19 mouse cellular contexts compared by ENCODE assay signal in the genomic region with DNA sequence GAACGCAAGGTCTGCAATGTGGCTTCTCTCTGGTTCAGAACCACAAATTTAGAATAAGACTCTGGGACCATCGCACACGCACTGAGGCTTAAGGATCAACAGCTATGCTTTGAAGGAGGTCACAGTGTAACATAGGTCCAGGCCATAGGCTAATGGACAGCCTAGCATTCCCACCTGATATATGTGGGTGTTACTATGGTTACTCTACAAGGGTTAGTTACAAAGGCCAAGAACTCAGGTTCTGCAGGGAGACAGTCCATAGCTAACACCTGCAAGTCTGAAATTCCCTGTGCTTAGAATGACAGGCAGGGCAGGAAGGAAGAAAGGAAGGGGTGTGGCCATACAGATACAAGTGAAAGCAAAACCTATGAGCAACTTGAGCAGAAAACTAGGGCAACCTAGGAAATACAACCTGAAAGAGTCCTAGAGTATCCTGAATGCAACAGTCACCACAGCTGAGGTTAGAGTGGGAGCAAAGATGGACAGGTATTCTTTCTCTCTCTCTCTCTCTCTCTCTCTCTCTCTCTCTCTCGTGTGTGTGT. TPM values are rescaled to one million over a fixed set of nuclear protein-coding genes. Genes with fewer than 3 reads are reported as not detected.
DNase-seq lines count a peak whose midpoint lies in the region; ATAC-seq lines count a peak whose summit lies in the region.
"Had no signal": no experiment of that assay in that cellular context is flagged by ENCODE, and none has a peak within 500 bp of the region (broad histone marks: within the 10 kb centered on the region; RNA-seq: fewer than 3 reads in every experiment).

No protein-coding gene starts in this region.

- H3K4me1 ChIP-seq in embryonic facial prominence, embryonic 13.5 days, result no peaks in the 10 kb centered on the region
- no peaks in the 10 kb centered on the region for H3K4me1 ChIP-seq in embryonic facial prominence, embryonic 10.5 days
- H3K4me1 ChIP-seq: forebrain, embryonic 10.5 days; heart, embryonic 15.5 days; hindbrain, embryonic 10.5 days; limb, embryonic 13.5 days; midbrain, embryonic 12.5 days; neural tube, embryonic 12.5 days had no signal

- no peak for DNase-seq in embryonic facial prominence, embryonic 10.5 days (ENCODE audit: low spot score)
- peak; percentile 37 for DNase-seq in CD4-positive, CD25-positive, alpha-beta regulatory T cell, adult 2 months (ENCODE audit: low read depth, low spot score)
- DNase-seq in adrenal gland, adult 8-10 months, result no peak
- no peak for DNase-seq in testis, postnatal 14 days (ENCODE audit: low spot score)
- no peak for DNase-seq in cerebellum, adult 11-12 months
- DNase-seq: gastrocnemius, postnatal 10 days; heart, adult 2 months; kidney, adult 11 months; lung, embryonic 14.5 days; lung, postnatal 36 days had no signal

- H3K27me3 ChIP-seq in embryonic facial prominence, embryonic 13.5 days, result no peaks in the 10 kb centered on the region
- no peaks in the 10 kb centered on the region for H3K27me3 ChIP-seq in embryonic facial prominence, embryonic 10.5 days (replicated peaks; ENCODE audit: low read depth, poor library complexity, severe bottlenecking)
- H3K27me3 ChIP-seq: heart, embryonic 15.5 days; limb, embryonic 13.5 days; midbrain, embryonic 12.5 days; neural tube, embryonic 12.5 days had no signal

- ATAC-seq in embryonic facial prominence, embryonic 13.5 days (ENCODE audit: insufficient number of reproducible peaks, insufficient read depth, low FRiP score, low TSS enrichment, low read depth), result 0 out of 2 replicates have a peak, but pooled peaks have one; percentile 10
- peak; percentile 28 for ATAC-seq in granulocyte monocyte progenitor cell, adult 5-6 weeks (replicated peaks; ENCODE audit: poor library complexity, severe bottlenecking)
- peak; percentile 21; the same call in 1 of the 2 replicates for ATAC-seq in megakaryocyte, adult 5-6 weeks (ENCODE audit: poor library complexity, severe bottlenecking)

- H3K9ac ChIP-seq in embryonic facial prominence, embryonic 13.5 days, result no peak overlapping the region
- H3K9ac ChIP-seq: heart, embryonic 15.5 days; limb, embryonic 13.5 days; lung, embryonic 14.5 days; midbrain, embryonic 12.5 days; neural tube, embryonic 12.5 days had no signal

- no peaks in the 10 kb centered on the region for H3K9me3 ChIP-seq in embryonic facial prominence, embryonic 13.5 days
- H3K9me3 ChIP-seq in embryonic facial prominence, embryonic 10.5 days, result no peaks in the 10 kb centered on the region
- H3K9me3 ChIP-seq: forebrain, embryonic 10.5 days; heart, embryonic 15.5 days; hindbrain, embryonic 10.5 days; limb, embryonic 13.5 days; midbrain, embryonic 12.5 days; neural tube, embryonic 12.5 days had no signal

- peaks cover 51% of the 10 kb centered on the region for H3K36me3 ChIP-seq in embryonic facial prominence, embryonic 13.5 days
- H3K36me3 ChIP-seq in embryonic facial prominence, embryonic 10.5 days (replicated peaks), result peaks cover 77% of the 10 kb centered on the region

- no peak overlapping the region for H3K27ac ChIP-seq in embryonic facial prominence, embryonic 13.5 days
- H3K27ac ChIP-seq in embryonic facial prominence, embryonic 10.5 days (replicated peaks), result no peak overlapping the region
- H3K27ac ChIP-seq: forebrain, embryonic 10.5 days; heart, adult 2 months; heart, embryonic 15.5 days; hindbrain, embryonic 10.5 days; limb, embryonic 13.5 days; midbrain, embryonic 12.5 days; neural tube, embryonic 12.5 days had no signal

- no peak overlapping the region for H3K4me3 ChIP-seq in embryonic facial prominence, embryonic 13.5 days
- no peak overlapping the region for H3K4me3 ChIP-seq in embryonic facial prominence, embryonic 10.5 days
- H3K4me3 ChIP-seq: forebrain, embryonic 10.5 days; heart, adult 2 months; heart, embryonic 15.5 days; hindbrain, embryonic 10.5 days; limb, embryonic 13.5 days; midbrain, embryonic 12.5 days; neural tube, embryonic 12.5 days had no signal

- H3K4me2 ChIP-seq in embryonic facial prominence, embryonic 13.5 days, result no peak overlapping the region
- H3K4me2 ChIP-seq: heart, embryonic 15.5 days; limb, embryonic 13.5 days; lung, embryonic 14.5 days; midbrain, embryonic 12.5 days; neural tube, embryonic 12.5 days had no signal

- 96% methylated on average over 4 of the region's 4 CpGs for WGBS in embryonic facial prominence, embryonic 13.5 days
- 95% methylated on average over 4 of the region's 4 CpGs for WGBS in embryonic facial prominence, embryonic 10.5 days

RNA-seq across cellular contexts. Expression of a gene that starts 27.9 kb away (rescaled TPM):
- polyA plus RNA-seq in embryonic facial prominence, embryonic 13.5 days (2015; fragmentation: Nextera tagmentation; extraction: Ambion mirVana), result 62.7 and 69.7 TPM in 2 replicates
- 48.4 and 49.1 TPM in 2 replicates for polyA plus RNA-seq in embryonic facial prominence, embryonic 10.5 days (2016; fragmentation: Nextera tagmentation; extraction: Ambion mirVana)
- total RNA-seq in granulocyte monocyte progenitor cell, adult 5-6 weeks (2014; fragmentation: Nextera tagmentation), result 68.9 and 70.4 TPM in 2 replicates
- total RNA-seq in granulocyte monocyte progenitor cell, adult 5-6 weeks (2017), result 34.0 and 44.5 TPM in 2 replicates
- total RNA-seq in megakaryocyte, adult 5-6 weeks (2015), result 60.2 and 62.8 TPM in 2 replicates
- 49.6 and 49.8 TPM in 2 replicates for total RNA-seq in megakaryocyte, adult 5-6 weeks (2017)
- 10 to 100 TPM; 40.3 to 86.9 (median 59.4) TPM for total RNA-seq in adrenal gland, adult 8-10 months (2022)

RNA-seq across cellular contexts. Expression of a gene that starts 51.5 kb away (rescaled TPM):
- 105 and 106 TPM in 2 replicates for polyA plus RNA-seq in embryonic facial prominence, embryonic 13.5 days (2015; fragmentation: Nextera tagmentation; extraction: Ambion mirVana)
- 78.5 and 79.2 TPM in 2 replicates for polyA plus RNA-seq in embryonic facial prominence, embryonic 10.5 days (2016; fragmentation: Nextera tagmentation; extraction: Ambion mirVana)
- 23.9 and 26.0 TPM in 2 replicates for total RNA-seq in granulocyte monocyte progenitor cell, adult 5-6 weeks (2014; fragmentation: Nextera tagmentation)
- total RNA-seq in granulocyte monocyte progenitor cell, adult 5-6 weeks (2017), result 25.4 and 31.8 TPM in 2 replicates
- total RNA-seq in megakaryocyte, adult 5-6 weeks (2015), result 21.1 and 22.1 TPM in 2 replicates
- total RNA-seq in megakaryocyte, adult 5-6 weeks (2017), result 31.5 and 32.6 TPM in 2 replicates
- 10 to 100 TPM; 35.2 to 54.4 (median 42.0) TPM for total RNA-seq in adrenal gland, adult 8-10 months (2022)

RNA-seq across cellular contexts. Expression of a gene that starts 51.8 kb away (rescaled TPM):
- 56.3 and 62.4 TPM in 2 replicates for polyA plus RNA-seq in embryonic facial prominence, embryonic 13.5 days (2015; fragmentation: Nextera tagmentation; extraction: Ambion mirVana)
- polyA plus RNA-seq in embryonic facial prominence, embryonic 10.5 days (2016; fragmentation: Nextera tagmentation; extraction: Ambion mirVana), result 60.7 and 61.0 TPM in 2 replicates
- 16.4 and 24.7 TPM in 2 replicates for total RNA-seq in granulocyte monocyte progenitor cell, adult 5-6 weeks (2014; fragmentation: Nextera tagmentation)
- total RNA-seq in granulocyte monocyte progenitor cell, adult 5-6 weeks (2017), result 18.7 and 27.1 TPM in 2 replicates
- 24.6 and 31.2 TPM in 2 replicates for total RNA-seq in megakaryocyte, adult 5-6 weeks (2015)
- total RNA-seq in megakaryocyte, adult 5-6 weeks (2017), result 21.1 and 23.5 TPM in 2 replicates
- total RNA-seq in adrenal gland, adult 8-10 months (2022), result 10 to 100 TPM; 38.3 to 58.2 (median 43.5) TPM

RNA-seq across cellular contexts. Expression of a gene that starts 57.3 kb away (rescaled TPM):
- 37.6 and 40.6 TPM in 2 replicates for polyA plus RNA-seq in embryonic facial prominence, embryonic 13.5 days (2015; fragmentation: Nextera tagmentation; extraction: Ambion mirVana)
- polyA plus RNA-seq in embryonic facial prominence, embryonic 10.5 days (2016; fragmentation: Nextera tagmentation; extraction: Ambion mirVana), result 52.0 and 54.8 TPM in 2 replicates
- 26.5 and 33.9 TPM in 2 replicates for total RNA-seq in granulocyte monocyte progenitor cell, adult 5-6 weeks (2014; fragmentation: Nextera tagmentation)
- total RNA-seq in granulocyte monocyte progenitor cell, adult 5-6 weeks (2017), result 23.9 and 25.4 TPM in 2 replicates
- 24.3 and 25.9 TPM in 2 replicates for total RNA-seq in megakaryocyte, adult 5-6 weeks (2015)
- total RNA-seq in megakaryocyte, adult 5-6 weeks (2017), result 16.8 and 20.5 TPM in 2 replicates
- total RNA-seq in adrenal gland, adult 8-10 months (2022), result 10 to 100 TPM; 24.7 to 31.4 (median 27.8) TPM
